Mouse (Mus musculus) neural tube, embryonic 10.5 days (tissue): ENCODE measurements around the gene Agk.

Experiments used
- DNase-seq: peaks from one replicate; pipeline ENCODE4 v3.0.0-alpha.2; 2017; ENCODE audit warnings: low spot score; ENCODE audit errors: extremely low spot score

Gene Agk

DNA sequence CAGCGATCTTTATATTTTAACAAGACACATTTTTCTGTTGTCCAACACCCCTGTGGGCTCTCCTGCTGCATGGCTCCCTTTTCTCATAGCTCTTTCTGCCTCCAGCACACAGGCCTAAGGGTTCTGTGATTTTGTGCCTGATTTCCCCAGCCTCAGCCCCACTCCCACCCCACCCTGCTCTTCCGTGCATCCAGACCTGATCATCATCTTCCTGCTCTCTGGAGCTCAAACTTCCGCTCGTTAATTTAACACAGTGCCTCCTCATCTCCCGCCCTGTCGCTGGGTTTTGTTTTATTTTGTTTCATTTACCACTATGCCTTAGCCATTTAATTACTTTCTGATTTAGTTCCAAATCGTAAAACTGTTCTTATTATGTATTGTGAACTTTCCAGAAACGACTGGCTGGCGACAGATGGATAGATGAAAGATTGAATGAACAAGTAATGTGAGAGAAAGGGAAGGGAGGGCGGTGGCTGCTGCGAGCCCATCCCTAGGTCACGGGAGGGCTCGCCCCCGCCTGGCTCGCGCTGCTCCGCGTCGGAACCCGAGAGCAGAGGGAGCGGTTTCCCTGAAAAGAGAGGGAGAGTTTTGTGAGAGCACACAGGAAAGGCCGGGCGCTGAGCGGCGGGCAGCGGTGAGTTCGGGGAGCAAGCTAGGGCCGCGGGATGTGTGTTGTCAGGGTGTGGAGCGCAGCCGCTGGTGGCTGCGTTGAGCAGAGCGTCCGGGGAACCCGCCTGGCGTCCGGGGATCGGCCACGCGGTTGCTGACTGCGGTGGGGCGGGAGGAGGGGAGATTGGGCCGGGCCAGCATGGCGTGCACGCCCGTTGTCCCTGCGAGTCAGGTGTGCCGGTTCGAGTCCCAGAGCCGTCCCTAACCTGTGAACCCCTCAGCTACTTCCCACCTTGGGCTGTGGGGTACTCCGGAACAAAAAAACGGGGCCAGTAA is at the start of gene Agk:
Gene Agk (plus strand): TSS at position 276 of the 945 bp plus-strand sequence.
- peak; percentile 88 for DNase-seq

- DNase-seq = no peak
Measured at GRCm38 (mm10) chr6:40300707-40301106, 24.3 kb upstream of the Agk start.

DNA sequence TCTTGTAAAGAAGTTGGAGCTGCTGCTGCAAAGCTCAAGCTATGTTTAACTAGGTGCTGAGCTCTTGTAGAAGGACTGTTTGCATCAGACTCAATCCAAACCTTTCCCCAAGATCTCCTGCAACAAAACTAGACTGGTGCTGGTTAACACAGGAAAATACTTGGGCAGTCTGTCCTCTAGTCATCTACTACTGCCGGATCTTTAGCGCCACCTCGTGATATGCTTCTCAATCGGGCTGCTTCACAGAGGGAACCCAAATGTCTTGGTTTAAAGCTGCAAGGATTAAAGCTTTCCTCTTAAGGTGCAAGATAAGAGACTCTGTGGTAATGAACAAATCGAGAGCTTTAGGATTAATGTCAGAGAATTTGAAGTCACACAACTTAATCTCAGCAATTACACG is 21.6 kb upstream of the Agk start:
- peak; percentile 24 for DNase-seq

DNA sequence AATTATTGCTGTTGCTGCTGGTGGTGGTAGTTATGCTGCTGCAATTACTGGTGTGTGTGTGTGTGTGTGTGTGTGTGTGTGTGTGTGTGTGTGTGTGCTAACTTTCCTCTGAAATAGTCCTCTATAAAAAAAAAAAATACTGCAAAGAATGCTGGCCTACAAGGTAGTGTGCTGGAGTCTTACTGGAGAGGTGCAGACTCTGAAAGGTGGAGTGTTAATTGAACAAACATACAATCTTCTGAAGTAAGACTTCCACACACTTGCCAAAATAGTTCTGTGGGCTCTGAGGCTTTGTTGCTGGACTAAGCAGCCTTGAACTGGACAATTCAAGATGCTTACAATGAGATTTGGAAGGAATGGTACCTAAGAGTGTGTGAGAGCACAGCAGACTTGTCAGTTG is 20.0 kb upstream of the Agk start:
- no peak for DNase-seq

DNA sequence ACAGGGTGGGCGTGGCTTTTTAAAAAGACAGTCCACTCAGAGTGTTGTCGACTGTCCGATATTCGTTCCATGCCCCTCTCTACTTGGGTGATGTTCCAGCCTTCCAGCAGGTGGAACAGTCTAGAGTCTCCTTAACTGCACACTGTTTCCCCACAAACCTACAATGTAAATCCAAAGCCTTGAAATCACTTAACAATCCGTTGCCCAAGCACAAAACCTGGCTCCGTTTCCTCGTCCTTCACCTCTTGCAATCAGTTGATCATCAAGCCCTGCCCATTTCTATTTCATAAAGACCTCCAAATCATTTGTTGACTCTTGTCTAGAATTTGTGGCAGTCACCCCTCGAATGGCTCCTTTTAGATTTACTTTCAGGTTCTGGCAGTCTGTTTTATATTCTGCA is 1.4 kb downstream of the Agk start:
- DNase-seq = no peak

DNA sequence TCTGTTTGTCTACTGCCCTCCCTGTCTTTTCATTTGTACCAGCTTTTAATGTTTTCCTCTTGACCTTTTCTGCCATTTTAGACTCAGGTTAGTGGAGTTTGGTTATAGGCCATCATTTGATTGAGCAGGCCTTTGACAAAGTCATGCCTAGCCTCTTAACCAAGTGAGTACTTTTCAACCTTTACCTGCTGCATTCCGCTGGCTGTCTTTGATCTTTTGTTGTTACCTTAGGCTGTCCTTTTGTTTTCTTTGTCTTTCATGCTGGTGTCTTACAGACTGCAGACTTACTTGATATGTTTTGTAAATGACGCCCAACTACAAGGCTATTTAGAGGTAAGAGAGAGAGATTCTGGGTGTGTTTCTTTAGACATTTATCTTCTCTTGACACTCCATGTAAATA is 8.5 kb downstream of the Agk start:
- no peak for DNase-seq

DNA sequence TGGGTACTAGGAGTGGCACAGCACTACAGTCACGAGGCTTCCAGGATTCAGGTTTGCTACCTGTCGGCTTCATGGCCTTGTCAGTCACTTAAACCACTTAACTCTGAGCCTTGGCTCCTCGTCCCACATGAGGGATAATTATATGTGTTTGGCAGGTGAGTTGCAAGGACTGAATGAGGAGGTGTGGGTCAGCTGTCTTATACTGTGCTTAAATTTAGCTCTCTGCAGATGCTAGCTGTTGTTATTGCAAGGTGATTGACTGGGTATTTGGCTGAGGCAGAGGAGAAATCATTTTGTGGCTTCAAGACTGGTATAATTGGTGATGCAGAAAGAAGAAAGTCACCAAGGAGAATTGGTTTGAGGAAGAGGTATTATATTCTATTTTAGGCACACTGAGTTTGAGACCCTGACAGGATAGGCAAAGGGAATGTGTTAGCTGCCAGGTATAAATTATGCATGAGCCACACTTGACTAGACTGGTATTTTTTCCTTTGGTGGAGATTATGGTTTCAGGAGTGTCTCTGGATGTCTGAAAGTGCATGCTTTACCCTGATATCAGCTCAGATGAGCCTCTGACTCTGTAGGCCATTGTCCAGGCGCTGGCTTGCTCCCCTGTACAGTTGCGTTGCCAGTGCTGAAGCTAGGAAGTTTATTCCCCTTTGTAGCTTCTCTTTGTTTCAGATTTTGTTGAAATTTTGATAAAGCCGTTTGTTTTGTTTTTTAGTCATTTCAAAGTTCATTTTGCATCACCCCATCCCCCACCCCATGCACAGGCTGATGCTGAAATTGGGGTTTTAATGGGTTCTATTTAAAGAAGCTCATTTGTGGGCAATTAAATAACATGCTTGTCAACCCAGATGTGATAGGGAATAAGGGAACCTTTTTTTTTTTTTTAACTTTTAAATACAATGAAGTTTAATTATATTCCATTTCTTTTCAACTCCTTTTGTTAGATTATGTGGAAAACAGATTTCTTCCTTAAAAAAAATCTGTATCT is 12.1 kb downstream of the Agk start:
- DNase-seq = no peak

GRCm38 (mm10) chr6:40346959-40347771 is 22.2 kb downstream of the Agk start:
- DNase-seq = no peak

GRCm38 (mm10) chr6:40347772-40348111 is 22.8 kb downstream of the Agk start:
- no peak for DNase-seq

- no peak for DNase-seq
Measured at GRCm38 (mm10) chr6:40350041-40350440, 25.1 kb downstream of the Agk start.

GRCm38 (mm10) chr6:40350856-40351255 is 25.9 kb downstream of the Agk start:
- DNase-seq = no peak

DNA sequence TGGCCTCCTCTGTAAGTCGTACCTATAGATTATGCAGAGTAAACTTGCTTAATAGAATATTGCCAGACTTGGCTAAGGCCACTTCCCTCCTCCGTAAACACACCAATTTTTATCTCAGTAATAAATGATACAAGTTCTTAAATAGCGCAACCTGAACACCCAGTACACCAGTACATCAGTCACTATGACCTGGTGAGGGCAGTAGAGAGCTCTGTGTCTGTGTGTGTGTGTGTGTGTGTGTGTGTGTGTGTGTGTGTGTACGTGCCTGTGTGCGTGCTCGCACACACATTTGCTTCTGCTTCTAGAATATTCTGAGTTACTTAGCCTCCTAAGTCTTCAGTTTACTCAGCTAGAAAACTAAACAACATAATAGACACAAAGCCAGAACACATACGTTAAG is 28.4 kb downstream of the Agk start:
- no peak for DNase-seq

DNA sequence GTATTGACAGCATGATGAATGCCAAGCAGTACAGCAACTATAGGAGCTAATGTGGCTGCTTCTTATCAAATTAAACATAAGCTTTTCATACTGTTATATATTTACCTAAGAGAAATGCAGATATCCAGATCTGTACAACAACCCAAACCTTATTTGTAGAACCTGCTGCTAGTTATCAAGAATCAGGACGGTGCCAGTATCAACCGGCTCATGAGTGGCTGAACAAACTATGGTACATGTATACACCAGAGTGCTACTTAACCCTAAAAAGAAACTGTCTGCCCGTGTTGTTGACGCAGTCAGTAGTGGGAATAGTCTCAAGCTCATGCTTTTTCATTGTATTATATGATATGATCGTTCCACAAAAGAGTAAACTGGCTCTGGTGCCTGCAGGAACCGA is 46.1 kb downstream of the Agk start:
- no peak for DNase-seq

DNA sequence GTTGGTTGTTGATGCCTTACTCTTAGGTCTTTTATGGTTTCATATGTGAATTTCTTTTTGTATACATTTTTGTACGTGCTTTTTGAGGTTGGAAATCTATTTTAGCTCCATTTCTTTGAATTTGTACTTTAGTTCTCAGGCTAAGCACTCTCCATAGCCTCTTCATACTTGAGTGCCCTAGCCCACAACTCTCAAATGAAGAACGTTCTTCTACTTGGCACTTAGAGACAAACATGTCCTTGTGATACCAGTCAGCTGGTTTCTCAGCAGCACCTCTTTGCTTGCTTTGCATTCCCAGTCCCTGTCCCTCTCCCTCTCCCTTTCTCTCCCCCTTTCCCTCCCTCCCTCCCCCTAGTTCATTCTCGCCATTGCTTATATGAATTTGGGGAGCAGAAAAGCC is 55.2 kb downstream of the Agk start:
- DNase-seq = no peak

GRCm38 (mm10) chr6:40381908-40382307 is 56.9 kb downstream of the Agk start:
- no peak for DNase-seq

DNA sequence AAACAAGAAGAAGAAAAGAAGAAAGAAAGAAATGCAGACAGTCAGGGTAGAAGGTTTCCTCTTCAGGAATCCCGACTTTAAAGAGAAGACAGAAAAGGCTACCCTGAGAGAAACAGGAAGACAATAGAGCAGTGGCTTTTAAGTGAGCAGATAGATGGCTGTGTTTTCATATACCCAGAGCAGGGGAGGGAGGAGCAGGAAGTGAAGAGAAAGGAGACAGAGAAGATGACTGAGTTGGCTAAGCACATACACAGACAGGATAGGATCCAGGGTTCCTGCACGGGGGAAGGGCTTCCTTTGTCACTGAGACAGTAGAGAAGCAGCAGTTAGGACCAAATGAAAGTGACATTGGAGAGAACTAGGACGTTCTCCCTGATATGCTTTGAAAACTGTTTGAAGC is 60.7 kb downstream of the Agk start:
- no peak for DNase-seq

DNA sequence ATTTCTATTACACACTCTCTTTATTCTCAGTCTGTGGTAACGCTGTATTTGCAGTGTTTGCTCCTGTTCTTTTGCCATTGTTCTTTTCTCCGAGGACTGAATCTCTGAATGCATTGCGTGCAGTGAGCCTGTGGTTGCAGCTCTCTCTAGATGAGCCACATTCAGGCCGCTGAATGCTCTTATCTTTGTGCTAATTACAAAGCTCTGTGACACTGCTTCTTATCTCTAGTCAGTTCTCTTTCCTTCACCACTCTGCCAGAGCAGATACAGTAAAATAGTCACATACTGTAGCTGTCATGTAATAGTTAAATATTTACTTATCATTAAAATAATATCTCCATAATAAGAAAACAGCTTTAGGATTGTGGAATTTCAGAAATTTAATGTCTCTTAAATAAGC is 63.7 kb downstream of the Agk start:
- no peak for DNase-seq

GRCm38 (mm10) chr6:40390975-40391374 is 66.0 kb downstream of the Agk start:
- DNase-seq = no peak

- peak; percentile 40 for DNase-seq
Measured at GRCm38 (mm10) chr6:40393213-40393612, 68.2 kb downstream of the Agk start.

DNA sequence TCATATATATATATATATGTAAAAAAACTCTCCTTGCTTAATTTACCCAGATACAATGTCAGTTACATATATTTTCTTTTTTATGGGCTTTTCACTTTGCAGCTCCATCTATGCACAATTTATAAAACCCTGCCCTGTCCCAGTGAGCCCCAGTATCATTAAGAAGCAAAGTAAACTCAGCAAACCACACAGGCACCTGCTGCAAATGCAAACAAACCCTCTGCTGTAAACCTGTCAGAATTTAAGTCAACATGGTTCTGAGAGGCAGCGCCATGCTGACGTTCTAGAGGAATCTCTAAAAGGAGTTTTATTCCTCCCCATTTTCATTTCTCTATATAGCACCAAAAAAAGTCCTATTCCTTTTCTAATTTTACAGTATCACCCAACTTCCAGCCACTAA is 77.1 kb downstream of the Agk start:
- no peak for DNase-seq

- DNase-seq = no peak
Measured at GRCm38 (mm10) chr6:40403640-40404285, 78.8 kb downstream of the Agk start.
